Mouse (Mus musculus) embryonic facial prominence, embryonic 13.5 days (tissue): ENCODE measurements at regions not wholly inside any gene's neighbourhood (a gene's known extent, or its start where the extent isn't known, plus 50 kb on each side); places are given as distances from the start of the nearest gene placed in this dataset.

ENCODE experiments used
- ATAC-seq: fragments of 200-750 bp; cut with Nextera tagmentation; 2 replicates; pipeline ENCODE4 v1.8.0; 2017; ENCODE audit warnings: low read depth; ENCODE audit not compliant: insufficient number of reproducible peaks, insufficient read depth, low FRiP score, low TSS enrichment
- H3K27ac ChIP-seq: fragments of 300-500 bp; sonication (generic); 2 replicates; pipeline ENCODE4 v1.5.1; 2015; ENCODE audit warnings: moderate library complexity, mild to moderate bottlenecking, inconsistent platforms
- H3K27me3 ChIP-seq: fragments of 300-500 bp; sonication (generic); 2 replicates; pipeline ENCODE4 v1.6.1; 2015; ENCODE audit warnings: mild to moderate bottlenecking, inconsistent platforms
- H3K36me3 ChIP-seq: fragments of 300-500 bp; sonication (generic); 2 replicates; pipeline ENCODE4 v1.6.1; 2015; ENCODE audit warnings: mild to moderate bottlenecking, inconsistent platforms
- H3K4me1 ChIP-seq: fragments of 300-500 bp; sonication (generic); 2 replicates; pipeline ENCODE4 v1.6.1; 2015; ENCODE audit warnings: inconsistent platforms
- H3K4me2 ChIP-seq: fragments of 300-500 bp; sonication (generic); 2 replicates; pipeline ENCODE4 v1.6.1; 2015; ENCODE audit warnings: moderate library complexity, mild to moderate bottlenecking, inconsistent platforms
- H3K4me3 ChIP-seq: fragments of 300-500 bp; sonication (generic); 2 replicates; pipeline ENCODE4 v1.5.1; 2015; ENCODE audit warnings: mild to moderate bottlenecking, inconsistent platforms
- H3K9ac ChIP-seq: fragments of 300-500 bp; sonication (generic); 2 replicates; pipeline ENCODE4 v1.6.1; 2015; ENCODE audit warnings: mild to moderate bottlenecking, inconsistent platforms
- H3K9me3 ChIP-seq: fragments of 300-500 bp; sonication (generic); 2 replicates; pipeline ENCODE4 v1.6.1; 2016; ENCODE audit warnings: inconsistent platforms
- WGBS: fragments of 180-500 bp; shearing (Covaris S2); methylation state at CpG from one replicate; pipeline ENCODE4 v1.1.7; 2015; ENCODE audit warnings: mixed read lengths; 5-methylcytosine and 5-hydroxymethylcytosine counted together

GRCm38 (mm10) chr8:86393835-86394234 is 186.7 kb downstream of the Abcc12 start:
- no peaks in the 10 kb centered on the region for H3K27me3 ChIP-seq
- 0 out of 2 replicates have a peak, but pooled peaks cover 2% of the 10 kb centered on the region for H3K9me3 ChIP-seq
- no peak overlapping the region for H3K4me2 ChIP-seq
- 73% methylated on average over 1 of the region's 1 CpGs for WGBS
- no peak overlapping the region for H3K9ac ChIP-seq
- H3K36me3 ChIP-seq, result no peaks in the 10 kb centered on the region
- no peak overlapping the region for H3K4me3 ChIP-seq
- ATAC-seq, result no peak
- peaks cover 13% of the 10 kb centered on the region for H3K4me1 ChIP-seq
- H3K27ac ChIP-seq, result no peak overlapping the region

GRCm38 (mm10) chr8:86393374-86393773 is 187.1 kb downstream of the Abcc12 start:
- Histone ChIP-seq H3K9ac (no peak overlapping the region), H3K4me1 (peaks cover 13% of the 10 kb centered on the region), H3K27ac (no peak overlapping the region), H3K9me3 (0 out of 2 replicates have a peak, but pooled peaks cover 2% of the 10 kb centered on the region), H3K4me2 (no peak overlapping the region), H3K36me3 (no peaks in the 10 kb centered on the region), H3K4me3 (no peak overlapping the region), H3K27me3 (no peaks in the 10 kb centered on the region)
- no peak for ATAC-seq
- 90% methylated on average over 2 of the region's 2 CpGs for WGBS

GRCm38 (mm10) chr8:86390715-86391114 is 189.8 kb downstream of the Abcc12 start:
- H3K4me2 ChIP-seq, result no peak overlapping the region
- no peaks in the 10 kb centered on the region for H3K36me3 ChIP-seq
- H3K4me1 ChIP-seq, result peaks cover 17% of the 10 kb centered on the region
- ATAC-seq, result no peak
- H3K9ac ChIP-seq, result no peak overlapping the region
- 92% methylated on average over 8 of the region's 8 CpGs for WGBS
- H3K27ac ChIP-seq, result 0 out of 2 replicates have a peak overlapping the region, but pooled peaks have one; percentile 11
- H3K9me3 ChIP-seq, result no peaks in the 10 kb centered on the region
- H3K27me3 ChIP-seq, result no peaks in the 10 kb centered on the region
- no peak overlapping the region for H3K4me3 ChIP-seq

GRCm38 (mm10) chr8:86389690-86390671 is 190.5 kb downstream of the Abcc12 start:
- ATAC-seq, result peak; percentile 72
- H3K9ac ChIP-seq, result no peak overlapping the region
- H3K4me3 ChIP-seq, result no peak overlapping the region
- no peak overlapping the region for H3K4me2 ChIP-seq
- no peaks in the 10 kb centered on the region for H3K27me3 ChIP-seq
- 35% methylated on average over 3 of the region's 3 CpGs for WGBS
- no peaks in the 10 kb centered on the region for H3K9me3 ChIP-seq
- no peaks in the 10 kb centered on the region for H3K36me3 ChIP-seq
- peaks cover 17% of the 10 kb centered on the region for H3K4me1 ChIP-seq
- peak overlapping the region; percentile 11; the same call in 1 of the 2 replicates for H3K27ac ChIP-seq

- Histone ChIP-seq H3K9ac (no peak overlapping the region), H3K4me2 (no peak overlapping the region), H3K27ac (no peak overlapping the region), H3K4me1 (peaks cover 13% of the 10 kb centered on the region), H3K27me3 (no peaks in the 10 kb centered on the region), H3K9me3 (no peaks in the 10 kb centered on the region), H3K4me3 (no peak overlapping the region), H3K36me3 (no peaks in the 10 kb centered on the region)
- ATAC-seq, result no peak
- WGBS, result 84% methylated on average over 7 of the region's 7 CpGs
Measured at GRCm38 (mm10) chr8:86385236-86385635, 195.2 kb downstream of the Abcc12 start.

DNA sequence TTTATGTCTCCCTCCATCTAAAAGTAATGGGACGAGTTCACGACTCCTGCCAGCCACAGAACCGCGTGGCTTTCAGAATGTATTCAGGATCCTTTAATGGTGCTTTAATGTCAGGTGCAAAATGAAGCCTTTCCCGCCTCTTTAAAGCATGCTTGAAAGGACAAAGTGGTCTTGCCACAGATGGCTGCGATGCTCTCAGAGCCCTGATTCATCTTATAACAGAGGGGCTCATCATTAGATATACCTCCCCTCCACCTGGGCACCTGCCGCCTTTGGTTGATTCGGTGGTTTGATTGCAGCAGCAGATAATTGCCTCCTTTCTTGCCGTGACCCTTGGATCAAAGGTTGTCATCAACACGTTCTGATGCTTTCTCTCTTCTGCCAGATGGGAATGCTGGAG is 198.5 kb downstream of the Abcc12 start:
- Histone ChIP-seq H3K27me3 (no peaks in the 10 kb centered on the region), H3K4me2 (no peak overlapping the region), H3K9ac (no peak overlapping the region), H3K4me1 (no peaks in the 10 kb centered on the region), H3K27ac (no peak overlapping the region), H3K4me3 (no peak overlapping the region), H3K9me3 (no peaks in the 10 kb centered on the region), H3K36me3 (no peaks in the 10 kb centered on the region)
- ATAC-seq, result no peak
- WGBS, result 82% methylated on average over 10 of the region's 10 CpGs

DNA sequence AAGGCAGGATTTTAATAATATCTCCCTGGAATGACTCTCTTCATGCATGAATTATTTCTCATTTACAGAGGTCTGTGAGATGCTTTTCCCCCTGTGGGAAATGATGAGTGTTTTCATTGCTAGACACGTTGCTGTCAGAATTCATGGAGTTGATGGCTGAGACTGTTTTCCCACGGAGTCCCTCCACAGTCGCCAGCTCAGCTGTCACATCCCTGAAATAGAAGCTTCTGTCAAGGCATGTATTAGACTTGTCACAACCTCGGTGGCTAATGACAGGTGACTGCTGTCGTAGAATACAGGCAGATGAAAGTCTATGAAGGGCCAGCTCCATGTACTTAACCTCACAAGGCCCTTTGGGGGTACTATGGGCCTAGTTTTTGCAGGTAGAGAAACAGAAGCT is 212.4 kb downstream of the Abcc12 start:
- H3K9me3 ChIP-seq, result no peaks in the 10 kb centered on the region
- 47% methylated on average over 5 of the region's 5 CpGs for WGBS
- no peak overlapping the region for H3K9ac ChIP-seq
- no peak overlapping the region for H3K4me3 ChIP-seq
- H3K27ac ChIP-seq, result no peak overlapping the region
- H3K27me3 ChIP-seq, result no peaks in the 10 kb centered on the region
- no peaks in the 10 kb centered on the region for H3K36me3 ChIP-seq
- ATAC-seq, result no peak
- no peak overlapping the region for H3K4me2 ChIP-seq
- H3K4me1 ChIP-seq, result no peaks in the 10 kb centered on the region

- no peak for ATAC-seq
- no peak overlapping the region for H3K4me2 ChIP-seq
- H3K9ac ChIP-seq, result no peak overlapping the region
- H3K9me3 ChIP-seq, result no peaks in the 10 kb centered on the region
- H3K27ac ChIP-seq, result no peak overlapping the region
- no peaks in the 10 kb centered on the region for H3K4me1 ChIP-seq
- H3K27me3 ChIP-seq, result no peaks in the 10 kb centered on the region
- WGBS, result 94% methylated on average over 4 of the region's 4 CpGs
- no peaks in the 10 kb centered on the region for H3K36me3 ChIP-seq
- no peak overlapping the region for H3K4me3 ChIP-seq
Measured at GRCm38 (mm10) chr8:86366636-86367035, 213.8 kb downstream of the Abcc12 start.

DNA sequence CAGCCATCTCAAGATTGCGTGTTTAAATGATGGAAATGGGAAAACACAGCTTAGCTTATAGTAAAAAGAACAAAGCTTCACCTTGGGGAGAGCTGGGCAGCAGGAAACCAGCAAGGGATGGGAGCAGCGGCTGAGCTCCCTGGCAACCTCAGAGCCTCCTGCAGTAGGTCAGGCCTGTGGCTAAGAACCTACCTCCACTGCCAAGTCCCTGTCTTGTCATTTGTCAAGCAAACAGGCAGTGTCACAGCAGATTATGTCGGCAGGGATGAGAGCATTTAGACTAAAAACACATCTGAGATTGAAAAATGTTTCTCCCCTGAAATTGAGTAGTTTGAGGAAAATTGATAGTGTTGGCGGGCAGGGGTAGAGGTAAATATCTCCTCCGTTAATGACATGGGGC is 214.8 kb downstream of the Abcc12 start:
- no peaks in the 10 kb centered on the region for H3K9me3 ChIP-seq
- no peaks in the 10 kb centered on the region for H3K36me3 ChIP-seq
- no peak overlapping the region for H3K4me2 ChIP-seq
- no peak for ATAC-seq
- WGBS, result 75% methylated on average over 5 of the region's 5 CpGs
- no peak overlapping the region for H3K4me3 ChIP-seq
- no peak overlapping the region for H3K9ac ChIP-seq
- H3K27me3 ChIP-seq, result no peaks in the 10 kb centered on the region
- H3K27ac ChIP-seq, result no peak overlapping the region
- no peaks in the 10 kb centered on the region for H3K4me1 ChIP-seq

GRCm38 (mm10) chr8:86364898-86365297 is 215.6 kb downstream of the Abcc12 start:
- H3K4me1 ChIP-seq, result no peaks in the 10 kb centered on the region
- no peaks in the 10 kb centered on the region for H3K27me3 ChIP-seq
- no peaks in the 10 kb centered on the region for H3K36me3 ChIP-seq
- H3K4me3 ChIP-seq, result no peak overlapping the region
- H3K27ac ChIP-seq, result no peak overlapping the region
- no peaks in the 10 kb centered on the region for H3K9me3 ChIP-seq
- ATAC-seq, result no peak
- WGBS, result 50% methylated on average over 2 of the region's 2 CpGs
- no peak overlapping the region for H3K9ac ChIP-seq
- no peak overlapping the region for H3K4me2 ChIP-seq

DNA sequence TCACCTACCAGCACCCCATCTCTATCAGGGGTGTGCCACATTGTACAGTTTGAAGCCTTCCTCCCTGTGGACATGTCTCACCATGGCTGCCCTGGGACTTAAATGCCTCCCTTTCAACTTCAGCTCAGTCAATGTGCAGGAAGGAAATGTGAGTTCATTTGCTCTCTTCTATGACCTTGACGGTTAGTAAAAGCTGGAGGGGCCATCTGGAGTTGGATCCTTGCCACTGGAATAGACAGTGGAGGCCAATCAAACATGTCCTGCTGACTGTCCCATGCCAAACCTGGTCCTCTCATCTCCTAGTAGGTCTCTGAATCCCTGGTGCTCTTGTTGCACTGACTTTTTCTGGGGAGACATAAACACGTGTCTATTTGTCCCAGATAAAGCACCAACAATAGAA is 220.2 kb downstream of the Abcc12 start:
- 75% methylated on average over 2 of the region's 2 CpGs for WGBS
- Histone ChIP-seq H3K4me1 (no peaks in the 10 kb centered on the region), H3K4me3 (no peak overlapping the region), H3K27me3 (no peaks in the 10 kb centered on the region), H3K9ac (no peak overlapping the region), H3K36me3 (no peaks in the 10 kb centered on the region), H3K4me2 (no peak overlapping the region), H3K27ac (no peak overlapping the region), H3K9me3 (no peaks in the 10 kb centered on the region)
- ATAC-seq, result no peak

DNA sequence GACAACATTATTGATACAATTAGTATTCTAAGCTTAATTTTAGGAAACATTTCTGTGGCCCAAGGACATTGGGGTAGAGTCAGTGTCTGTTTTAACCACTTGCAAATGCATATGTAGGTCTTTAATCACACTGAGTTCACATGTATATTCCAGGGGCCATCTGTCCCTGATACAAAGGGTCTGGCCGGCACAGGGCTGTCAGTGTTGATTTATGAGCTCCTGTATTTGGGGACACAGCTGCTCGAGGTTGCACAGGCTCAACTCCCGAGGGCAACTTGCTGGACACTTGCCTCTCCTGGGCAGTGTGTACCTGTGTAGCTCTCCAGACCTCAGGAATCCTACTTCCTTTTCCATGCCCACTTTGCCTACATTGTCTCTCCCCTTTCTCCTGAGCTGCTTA is 221.0 kb downstream of the Abcc12 start:
- H3K9ac ChIP-seq, result no peak overlapping the region
- no peak overlapping the region for H3K27ac ChIP-seq
- ATAC-seq, result no peak
- H3K27me3 ChIP-seq, result no peaks in the 10 kb centered on the region
- 66% methylated on average over 3 of the region's 3 CpGs for WGBS
- H3K4me1 ChIP-seq, result no peaks in the 10 kb centered on the region
- no peaks in the 10 kb centered on the region for H3K9me3 ChIP-seq
- H3K4me2 ChIP-seq, result no peak overlapping the region
- no peak overlapping the region for H3K4me3 ChIP-seq
- H3K36me3 ChIP-seq, result no peaks in the 10 kb centered on the region
